Mouse (Mus musculus) lung, postnatal 0 days (tissue): ENCODE data around the gene Edar. TPM values are rescaled to one million over a fixed set of nuclear protein-coding genes. Genes with fewer than 3 reads are reported as not detected.

Source experiments
- ATAC-seq: fragments of 200-750 bp; cut with Nextera tagmentation; 2 replicates; pipeline ENCODE4 v1.8.0; 2017; ENCODE audit warnings: moderate library complexity
- DNase-seq: peaks from one replicate; pipeline ENCODE4 v3.0.0-alpha.2; 2016; ENCODE audit warnings: low spot score
- H3K27ac ChIP-seq: fragments of 300-500 bp; sonication (generic); 2 replicates; pipeline ENCODE4 v1.5.1; 2014; ENCODE audit warnings: antibody characterized with exemption, mild to moderate bottlenecking, low read length, mixed read lengths
- H3K27me3 ChIP-seq: fragments of 300-500 bp; sonication (generic); replicated peaks from 2 replicates; pipeline ENCODE4 v1.6.1; 2014; ENCODE audit warnings: low read length, mixed read lengths; ENCODE audit not compliant: insufficient read depth
- H3K36me3 ChIP-seq: fragments of 300-500 bp; sonication (generic); 2 replicates; pipeline ENCODE4 v1.6.1; 2014; ENCODE audit warnings: low read length, mixed read lengths; ENCODE audit not compliant: insufficient read depth
- H3K4me1 ChIP-seq: fragments of 300-500 bp; sonication (generic); 2 replicates; pipeline ENCODE4 v1.6.1; 2014; ENCODE audit warnings: antibody characterized with exemption, low read depth, low read length, mixed read lengths; ENCODE audit not compliant: insufficient read depth
- H3K4me2 ChIP-seq: fragments of 300-500 bp; sonication (generic); replicated peaks from 2 replicates; pipeline ENCODE4 v1.6.1; 2014; ENCODE audit warnings: low read depth, mild to moderate bottlenecking, low read length, moderate library complexity, mixed read lengths
- H3K4me3 ChIP-seq: fragments of 300-500 bp; sonication (generic); 2 replicates; pipeline ENCODE4 v1.5.1; 2014; ENCODE audit warnings: low read depth, low read length
- H3K9ac ChIP-seq: fragments of 300-500 bp; sonication (generic); replicated peaks from 2 replicates; pipeline ENCODE4 v1.6.1; 2014; ENCODE audit warnings: low read depth, mild to moderate bottlenecking
- H3K9me3 ChIP-seq: fragments of 300-500 bp; sonication (generic); 2 replicates; pipeline ENCODE4 v1.6.1; 2016; ENCODE audit warnings: low read length, mixed read lengths
- CTCF ChIP-seq: IDR thresholded peaks from 2 replicates; pipeline ENCODE4 v1.5.1; 2016; ENCODE audit warnings: antibody characterized with exemption, mild to moderate bottlenecking
- EP300 ChIP-seq: IDR thresholded peaks from 2 replicates; pipeline ENCODE4 v1.6.1; 2016; ENCODE audit warnings: antibody characterized with exemption, mild to moderate bottlenecking, control low read depth
- WGBS: fragments of 180-500 bp; shearing (Covaris S2); extraction: QIAGEN DNeasy Blood & Tissue Kit; methylation state at CpG from one replicate; pipeline ENCODE4 v1.1.7; 2014; 5-methylcytosine and 5-hydroxymethylcytosine counted together
- polyA plus RNA-seq: library from polyadenylated mRNA; unstranded; fragments of >200 nt; fragmentation: Nextera tagmentation; extraction: Ambion mirVana; gene quantifications from 2 replicates; pipeline ENCODE4 v1.2.1, GENCODE M21; 2015

The Edar gene
- polyA plus RNA-seq, 1 experiment from 2014 or later: 0.51 TPM

DNA sequence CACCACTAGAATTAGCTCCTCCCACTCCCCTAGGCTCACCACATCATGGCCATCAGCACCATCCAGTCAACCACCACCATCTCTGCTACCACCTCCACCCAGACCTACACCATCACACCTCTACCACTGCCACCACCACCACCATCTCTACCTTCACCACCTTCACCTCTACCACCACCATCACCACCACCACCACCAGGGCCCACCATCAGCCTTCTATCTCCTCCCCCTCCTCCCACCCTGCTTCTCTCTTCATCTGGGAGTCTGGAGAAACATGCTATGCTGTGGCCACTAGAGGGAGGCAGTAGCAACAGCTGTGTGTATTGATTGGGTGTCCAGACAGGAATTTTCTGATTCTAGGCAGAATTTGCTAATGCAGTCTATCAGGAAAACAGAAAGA is 47.9 kb downstream of the Edar start:
- no peaks in the 10 kb centered on the region for H3K4me1 ChIP-seq
- H3K27me3 ChIP-seq: no peaks in the 10 kb centered on the region
- H3K9ac ChIP-seq: no peak overlapping the region
- DNase-seq: peak; percentile 48
- ATAC-seq: no peak
- TF ChIP-seq CTCF (peak; percentile 81), EP300 (no peak)
- no peak overlapping the region for H3K27ac ChIP-seq
- H3K36me3 ChIP-seq: no peaks in the 10 kb centered on the region
- no peak overlapping the region for H3K4me3 ChIP-seq
- no peak overlapping the region for H3K4me2 ChIP-seq
- H3K9me3 ChIP-seq: no peaks in the 10 kb centered on the region

DNA sequence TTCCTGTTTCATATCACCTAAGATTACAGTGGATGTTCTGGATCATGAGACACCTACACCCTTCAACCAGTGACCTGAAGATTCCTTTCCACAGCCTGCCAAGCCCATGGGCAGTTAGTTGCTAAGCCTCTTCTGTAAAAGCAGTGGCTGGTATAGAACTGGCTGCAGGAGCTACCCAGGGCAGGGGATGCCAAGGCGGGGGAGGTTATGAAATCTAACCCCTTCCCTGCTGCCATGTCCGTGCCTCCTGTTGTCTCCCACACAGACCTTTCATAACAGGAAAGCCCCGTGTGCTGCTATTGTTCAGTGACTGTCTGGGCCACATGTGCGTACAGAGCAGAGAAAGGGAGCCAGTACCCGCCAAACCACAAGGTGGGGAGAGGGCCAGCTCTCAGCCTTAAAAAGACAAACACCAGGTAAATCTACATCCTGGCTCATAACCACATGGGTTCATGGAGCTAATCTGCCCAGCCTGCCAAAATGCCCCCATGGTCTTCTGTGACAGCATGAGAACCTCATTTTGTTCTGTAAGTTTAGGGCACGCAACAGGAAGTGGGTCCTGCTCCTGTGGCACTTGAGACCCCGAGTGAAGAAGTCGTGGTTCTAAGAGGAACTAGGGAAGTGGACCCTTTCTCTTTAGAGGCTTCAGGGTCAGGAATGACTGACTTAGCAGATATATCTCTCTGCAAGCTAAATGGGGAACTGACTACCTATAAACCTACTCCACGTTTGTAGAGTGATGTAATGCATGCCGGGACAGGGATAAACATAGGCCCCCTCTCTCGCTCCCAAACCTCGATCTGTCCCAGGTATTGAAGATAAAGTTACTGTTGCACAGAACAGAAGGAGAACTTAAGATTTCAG is 50.4 kb downstream of the Edar start:
- Histone ChIP-seq H3K27me3 (no peaks in the 10 kb centered on the region), H3K4me1 (no peaks in the 10 kb centered on the region), H3K4me2 (no peak overlapping the region), H3K27ac (no peak overlapping the region), H3K9me3 (no peaks in the 10 kb centered on the region), H3K4me3 (no peak overlapping the region), H3K36me3 (no peaks in the 10 kb centered on the region), H3K9ac (no peak overlapping the region)
- no peak for ATAC-seq
- no peak for DNase-seq
- no peak for TF ChIP-seq CTCF
- TF ChIP-seq EP300: no peak
- WGBS: 46% methylated on average over 12 of the region's 12 CpGs

DNA sequence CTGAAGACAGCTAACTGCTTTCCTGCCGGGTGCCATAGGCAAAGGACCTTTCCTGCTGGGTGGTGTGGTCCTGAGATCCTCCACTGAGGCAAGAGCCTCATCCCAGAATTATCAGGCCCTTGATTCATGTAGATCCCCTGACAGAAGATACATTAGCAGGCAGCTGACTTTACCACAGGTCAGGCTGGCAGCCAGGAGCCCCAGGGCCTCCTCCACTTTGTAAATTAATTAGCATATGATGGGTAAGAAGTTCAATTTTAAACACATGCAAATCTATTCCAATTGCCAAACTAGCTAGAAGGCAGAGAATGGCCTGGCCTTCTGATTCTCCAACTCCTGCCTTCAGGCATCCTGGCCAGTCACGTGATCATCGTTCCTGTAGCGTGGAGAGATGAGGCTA is 56.2 kb downstream of the Edar start:
- ATAC-seq: no peak
- no peak overlapping the region for H3K9ac ChIP-seq
- no peak overlapping the region for H3K4me3 ChIP-seq

DNA sequence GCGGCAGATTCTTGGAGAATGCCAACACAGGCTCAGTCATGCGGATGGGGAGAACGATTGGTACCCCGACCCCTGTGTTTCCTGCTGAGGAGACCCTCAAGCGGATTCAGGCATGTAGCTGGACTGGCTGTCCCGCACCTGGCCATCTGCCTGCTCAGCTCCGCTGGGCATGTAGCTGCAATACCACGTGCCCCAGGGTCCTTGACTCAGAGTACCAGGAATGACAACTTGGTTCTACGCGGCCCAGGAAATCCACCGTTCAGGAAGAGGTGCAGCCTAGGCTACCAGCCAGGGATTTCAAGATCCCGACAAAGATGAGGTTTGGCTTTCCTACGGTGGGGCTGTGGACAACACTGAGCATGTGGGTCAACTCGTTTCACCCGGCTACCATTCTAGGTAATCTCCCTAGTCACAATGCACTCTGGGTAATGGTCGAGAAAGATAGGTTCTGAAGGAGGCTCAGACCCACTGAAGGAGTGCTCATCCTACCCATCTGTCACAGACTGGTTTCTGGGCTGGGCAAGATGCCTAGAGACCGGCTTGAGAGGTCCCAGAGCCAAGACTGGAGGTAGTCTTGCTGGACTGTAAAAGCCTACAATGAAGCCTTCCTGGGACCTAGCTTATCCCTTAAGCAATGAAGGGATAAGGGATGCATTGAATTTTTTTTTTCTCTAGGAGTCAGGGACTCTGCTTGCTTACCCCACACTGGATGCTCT is 56.8 kb downstream of the Edar start:
- peak; percentile 57 for ATAC-seq
- Histone ChIP-seq H3K27ac (no peak overlapping the region), H3K9ac (no peak overlapping the region), H3K4me2 (no peak overlapping the region), H3K4me1 (no peaks in the 10 kb centered on the region), H3K4me3 (no peak overlapping the region), H3K9me3 (no peaks in the 10 kb centered on the region), H3K27me3 (no peaks in the 10 kb centered on the region), H3K36me3 (no peaks in the 10 kb centered on the region)
- no peak for DNase-seq
- TF ChIP-seq EP300: no peak
- no peak for TF ChIP-seq CTCF
- 77% methylated on average over 17 of the region's 17 CpGs for WGBS

More for the DNA sequence above, 56.2 kb downstream of the Edar start:
- H3K27me3 ChIP-seq: no peaks in the 10 kb centered on the region
- TF ChIP-seq EP300 (no peak), CTCF (no peak)
- H3K27ac ChIP-seq: no peak overlapping the region
- H3K4me2 ChIP-seq: no peak overlapping the region
- no peaks in the 10 kb centered on the region for H3K36me3 ChIP-seq
- WGBS: 83% methylated on average over 4 of the region's 4 CpGs
- DNase-seq: no peak
- H3K9me3 ChIP-seq: no peaks in the 10 kb centered on the region
- H3K4me1 ChIP-seq: no peaks in the 10 kb centered on the region

DNA sequence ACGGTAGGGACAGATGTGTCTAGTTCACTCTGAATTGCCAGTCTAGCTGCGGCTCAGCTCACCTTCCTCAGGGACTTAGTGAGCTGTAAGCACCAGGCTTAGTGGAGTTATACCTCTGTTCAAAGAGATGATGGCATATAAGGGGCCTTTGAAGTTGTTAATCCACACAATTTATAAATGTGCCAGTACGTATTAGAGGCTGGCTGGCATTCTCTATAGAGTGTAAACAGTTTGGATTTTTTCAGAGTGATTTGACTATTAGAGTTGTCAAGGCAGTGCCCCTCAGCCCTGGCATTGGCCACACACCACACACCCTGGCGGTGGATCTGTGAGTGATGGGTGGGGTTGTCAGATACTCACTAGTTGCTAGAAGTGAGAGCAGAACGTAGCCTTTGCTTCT is 58.9 kb downstream of the Edar start:
- DNase-seq (no peak), ATAC-seq (no peak)
- Histone ChIP-seq H3K9ac (no peak overlapping the region), H3K27ac (no peak overlapping the region), H3K4me2 (no peak overlapping the region), H3K4me3 (no peak overlapping the region), H3K4me1 (no peaks in the 10 kb centered on the region), H3K27me3 (no peaks in the 10 kb centered on the region), H3K9me3 (no peaks in the 10 kb centered on the region), H3K36me3 (no peaks in the 10 kb centered on the region)
- WGBS: 79% methylated on average over 5 of the region's 5 CpGs
- TF ChIP-seq EP300: no peak
- no peak for TF ChIP-seq CTCF

DNA sequence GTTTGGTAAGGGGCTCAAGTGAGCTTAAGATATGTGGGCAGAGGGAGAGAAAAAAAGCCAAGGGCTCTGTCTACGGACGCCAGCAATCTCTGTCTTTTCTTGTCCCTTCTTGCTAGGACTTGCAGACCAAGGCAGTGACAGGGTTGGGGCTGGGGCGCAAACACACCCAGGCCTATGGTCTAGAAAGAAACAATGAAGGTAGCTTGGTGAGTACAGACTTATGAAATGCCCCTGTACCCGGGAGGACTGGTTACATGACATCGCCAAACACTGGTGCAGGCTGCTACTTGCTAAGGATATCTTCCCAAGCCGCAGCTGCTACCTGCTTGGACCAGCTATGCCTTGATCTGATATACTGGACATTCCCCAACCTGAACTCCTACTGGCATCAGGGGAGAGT is 60.9 kb downstream of the Edar start:
- 81% methylated on average over 6 of the region's 6 CpGs for WGBS
- ATAC-seq: no peak

More for the DNA sequence above, 60.9 kb downstream of the Edar start:
- Histone ChIP-seq H3K9ac (no peak overlapping the region), H3K4me2 (no peak overlapping the region), H3K9me3 (no peaks in the 10 kb centered on the region), H3K36me3 (no peaks in the 10 kb centered on the region), H3K27me3 (no peaks in the 10 kb centered on the region), H3K27ac (no peak overlapping the region), H3K4me3 (no peak overlapping the region), H3K4me1 (peaks cover 4% of the 10 kb centered on the region; the same call in 1 of the 2 replicates)
- TF ChIP-seq CTCF: no peak
- TF ChIP-seq EP300: no peak
- no peak for DNase-seq
